Mouse (Mus musculus) lung, adult 2 months (tissue): ENCODE data around the gene Ndufa1.
"Not testable (repeated sequence)": the region's sequence is repeated elsewhere in the genome, so short reads cannot be mapped to it uniquely, and the experiment has no call there.

Experiments
- CTCF ChIP-seq: fragments of 200-500 bp; IDR thresholded peaks from 2 replicates; pipeline ENCODE4 v1.5.1; 2011; ENCODE audit warnings: mild to moderate bottlenecking, low read length, control low read depth; ENCODE audit not compliant: insufficient read depth
- POLR2A ChIP-seq: fragments of 200-500 bp; IDR thresholded peaks from 2 replicates; pipeline ENCODE4 v1.6.1; 2011; ENCODE audit warnings: low read depth, mild to moderate bottlenecking, control low read depth, low read length, borderline replicate concordance; ENCODE audit errors: extremely low read depth

DNA sequence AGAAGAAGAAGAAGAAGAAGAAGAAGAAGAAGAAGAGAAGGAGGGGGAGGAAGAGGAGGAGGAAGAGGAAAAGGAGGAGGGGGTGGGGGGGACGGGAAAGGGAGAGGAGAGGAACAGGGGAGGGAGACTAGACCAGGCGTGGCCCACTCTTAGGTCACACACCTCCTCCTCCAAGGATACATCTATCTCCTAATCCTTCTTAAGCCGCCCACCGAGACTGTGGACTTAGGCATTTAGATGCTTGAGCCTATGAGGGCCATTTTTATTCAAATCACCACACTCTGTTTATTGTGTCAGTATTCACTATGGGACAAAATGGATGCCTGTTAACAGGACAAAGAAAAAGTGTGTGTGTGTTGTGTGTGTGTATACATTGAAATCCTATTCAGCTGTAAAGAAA lies 46.5 kb downstream of the Ndufa1 start:
- TF ChIP-seq CTCF, POLR2A: not testable (repeated sequence)
